Mouse (Mus musculus) E14TG2a.4 (cell line): Measurements from ENCODE around the gene Padi6.

Source experiments
- CTCF ChIP-seq: conservative IDR thresholded peaks from 2 replicates; pipeline ENCODE4 v1.5.1; 2014; ENCODE audit warnings: low read length
- NANOG ChIP-seq: IDR thresholded peaks from 2 replicates; pipeline ENCODE4 v1.6.1; 2014; ENCODE audit warnings: borderline replicate concordance, low read length, mixed read lengths
- POU5F1 ChIP-seq: IDR thresholded peaks from 2 replicates; pipeline ENCODE4 v1.6.1; 2014; ENCODE audit warnings: low read length, borderline replicate concordance

GRCm38 (mm10) chr4:140700269-140701018 lies 42.0 kb downstream of the Padi6 start, which contains the start of gene Rcc2:
- TF ChIP-seq CTCF (no peak), NANOG (no peak), POU5F1 (no peak)
